Mouse (Mus musculus) liver, adult 2 months (tissue): ENCODE data around the gene Tecpr2.

Source experiments
- CTCF ChIP-seq: fragments of 200-500 bp; IDR thresholded peaks from 2 replicates; pipeline ENCODE4 v1.5.1; 2011; ENCODE audit warnings: low read depth, low read length, control low read depth
- POLR2A ChIP-seq: fragments of 200-500 bp; IDR thresholded peaks from 2 replicates; pipeline ENCODE4 v1.6.1; 2011; ENCODE audit warnings: low read length, control low read depth; ENCODE audit not compliant: insufficient read depth; ENCODE audit errors: extremely low read depth

DNA sequence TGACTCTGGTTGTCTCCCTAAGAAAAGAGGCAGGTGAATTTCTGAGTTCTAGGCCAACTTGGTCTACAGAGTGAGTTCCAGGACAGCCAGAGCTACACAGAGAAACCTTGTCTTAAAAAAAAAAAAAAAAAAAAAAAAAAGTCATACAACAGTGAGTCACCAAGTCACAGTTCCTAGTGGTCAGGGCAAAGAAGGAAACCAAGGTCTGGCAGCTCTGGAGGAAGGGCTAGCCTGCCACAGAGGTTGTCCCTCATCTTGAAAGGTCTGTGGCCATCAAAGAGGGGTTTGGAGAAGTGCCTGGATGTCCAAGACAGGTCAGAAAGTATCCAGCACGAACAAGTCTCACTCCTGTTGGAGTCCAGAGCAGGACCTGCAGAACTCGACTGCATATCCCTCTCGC, 127.7 kb downstream of the Tecpr2 start:
- TF ChIP-seq CTCF (no peak), POLR2A (no peak)
